Mouse (Mus musculus): ENCODE results near the gene Plet1. TPM values are rescaled to one million over a fixed set of nuclear protein-coding genes. Genes with fewer than 3 reads are reported as not detected.
A peak's percentile ranks its signal among the peaks of the same experiment; 100 is the strongest.

Gene Plet1
- polyA plus RNA-seq, 1 experiment from 2014 or later: not detected

DNA sequence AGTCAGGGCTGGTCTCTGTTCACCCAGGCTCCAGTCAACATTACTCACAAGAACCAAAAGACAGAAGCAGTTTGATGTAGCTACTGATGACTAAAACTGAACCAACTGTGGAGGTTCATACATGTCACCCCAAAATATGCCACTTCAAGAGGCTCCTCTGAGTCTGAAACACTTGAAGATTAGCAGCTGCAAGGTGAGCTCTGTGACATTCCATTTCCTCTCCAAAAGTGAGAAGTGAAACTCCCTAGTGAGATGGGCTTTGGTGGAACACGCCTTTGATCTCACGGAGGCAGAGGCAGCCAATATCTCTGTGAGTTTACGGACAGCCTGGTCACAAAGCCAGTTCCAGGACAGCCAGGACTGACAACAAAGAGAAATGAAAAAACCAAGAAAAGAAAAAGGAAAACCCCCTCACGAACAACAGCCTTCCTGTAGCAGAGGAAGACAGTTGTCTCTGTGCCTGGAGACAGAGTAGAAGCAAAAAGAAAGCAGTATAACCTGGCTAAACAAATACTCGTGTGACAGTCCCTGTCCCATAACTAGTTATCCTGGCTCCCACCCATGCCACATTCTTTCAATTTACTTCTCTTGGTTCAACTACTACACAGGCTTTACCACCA lies 53.6 kb downstream of the Plet1 start:
- Histone ChIP-seq H3K9me3 (no peaks in the 10 kb centered on the region), H3K27ac (replicated peaks) (no peak overlapping the region), H3K36me3 (no peaks in the 10 kb centered on the region), H3K9ac (replicated peaks) (no peak overlapping the region), H3K27me3 (no peaks in the 10 kb centered on the region), H3K4me1 (no peaks in the 10 kb centered on the region), H3K4me2 (replicated peaks) (no peak overlapping the region), H3K4me3 (no peak overlapping the region)
- 62% methylated on average over 5 of the region's 5 CpGs for WGBS
- no peak for ATAC-seq (replicated peaks)

GRCm38 (mm10) chr9:50548936-50549335 lies 54.6 kb downstream of the Plet1 start:
- no peaks in the 10 kb centered on the region for H3K27me3 ChIP-seq
- no peak overlapping the region for H3K9ac ChIP-seq (replicated peaks)
- H3K4me3 ChIP-seq: no peak overlapping the region
- H3K9me3 ChIP-seq: no peaks in the 10 kb centered on the region
- ATAC-seq (replicated peaks): no peak
- H3K4me1 ChIP-seq: peaks cover under 1% of the 10 kb centered on the region; the same call in 1 of the 2 replicates
- no peak overlapping the region for H3K4me2 ChIP-seq (replicated peaks)
- 82% methylated on average over 4 of the region's 4 CpGs for WGBS
- no peaks in the 10 kb centered on the region for H3K36me3 ChIP-seq
- H3K27ac ChIP-seq (replicated peaks): no peak overlapping the region

DNA sequence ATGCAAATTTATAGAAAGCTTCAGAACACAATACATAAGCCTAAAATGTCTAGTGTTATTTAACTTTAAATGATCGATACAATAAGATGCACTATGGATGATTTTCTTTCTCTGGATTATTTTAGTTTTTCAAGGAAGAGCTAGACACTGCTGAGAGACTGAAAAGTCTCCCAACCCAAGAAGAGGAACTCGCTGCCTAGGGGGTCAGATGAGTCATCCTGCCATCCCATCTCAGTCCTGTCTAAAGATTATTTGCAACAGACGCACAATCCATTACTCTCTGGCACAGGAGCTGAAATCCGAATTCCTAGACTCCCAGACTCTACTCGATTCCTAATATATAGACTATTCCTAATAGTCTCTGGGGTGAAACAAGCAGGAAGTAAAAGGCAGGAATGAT lies 57.9 kb downstream of the Plet1 start:
- no peak overlapping the region for H3K27ac ChIP-seq (replicated peaks)
- H3K4me3 ChIP-seq: no peak overlapping the region
- H3K4me1 ChIP-seq: peaks cover 14% of the 10 kb centered on the region
- no peak overlapping the region for H3K4me2 ChIP-seq (replicated peaks)
- WGBS: 91% methylated on average over 5 of the region's 5 CpGs
- H3K9ac ChIP-seq (replicated peaks): no peak overlapping the region
- no peaks in the 10 kb centered on the region for H3K36me3 ChIP-seq
- no peaks in the 10 kb centered on the region for H3K27me3 ChIP-seq
- ATAC-seq (replicated peaks): no peak
- no peaks in the 10 kb centered on the region for H3K9me3 ChIP-seq

DNA sequence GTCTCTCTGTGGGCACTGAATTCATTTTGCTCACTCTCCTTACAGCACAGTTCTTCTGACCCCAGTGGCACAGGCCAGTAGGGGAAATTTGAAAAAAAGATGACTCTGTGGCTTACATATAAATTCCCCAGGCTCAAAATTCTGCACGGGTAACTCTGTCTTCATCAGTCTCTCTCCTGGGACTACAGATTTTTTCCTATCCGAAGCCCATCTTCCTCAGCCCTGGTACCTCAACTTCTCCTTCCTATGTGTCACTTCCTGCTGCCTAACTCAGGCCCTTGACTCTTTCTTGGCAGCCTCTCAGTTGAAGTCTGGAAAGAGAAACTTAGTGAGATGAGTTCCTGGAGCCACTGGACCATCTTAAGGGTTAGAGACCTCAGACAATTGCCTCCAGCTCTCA lies 59.2 kb downstream of the Plet1 start:
- Histone ChIP-seq H3K4me3 (no peak overlapping the region), H3K9ac (replicated peaks) (no peak overlapping the region), H3K4me2 (replicated peaks) (no peak overlapping the region), H3K27me3 (no peaks in the 10 kb centered on the region), H3K36me3 (no peaks in the 10 kb centered on the region), H3K4me1 (peaks cover 14% of the 10 kb centered on the region), H3K27ac (replicated peaks) (no peak overlapping the region), H3K9me3 (no peaks in the 10 kb centered on the region)
- 92% methylated on average over 2 of the region's 2 CpGs for WGBS
- ATAC-seq (replicated peaks): no peak

DNA sequence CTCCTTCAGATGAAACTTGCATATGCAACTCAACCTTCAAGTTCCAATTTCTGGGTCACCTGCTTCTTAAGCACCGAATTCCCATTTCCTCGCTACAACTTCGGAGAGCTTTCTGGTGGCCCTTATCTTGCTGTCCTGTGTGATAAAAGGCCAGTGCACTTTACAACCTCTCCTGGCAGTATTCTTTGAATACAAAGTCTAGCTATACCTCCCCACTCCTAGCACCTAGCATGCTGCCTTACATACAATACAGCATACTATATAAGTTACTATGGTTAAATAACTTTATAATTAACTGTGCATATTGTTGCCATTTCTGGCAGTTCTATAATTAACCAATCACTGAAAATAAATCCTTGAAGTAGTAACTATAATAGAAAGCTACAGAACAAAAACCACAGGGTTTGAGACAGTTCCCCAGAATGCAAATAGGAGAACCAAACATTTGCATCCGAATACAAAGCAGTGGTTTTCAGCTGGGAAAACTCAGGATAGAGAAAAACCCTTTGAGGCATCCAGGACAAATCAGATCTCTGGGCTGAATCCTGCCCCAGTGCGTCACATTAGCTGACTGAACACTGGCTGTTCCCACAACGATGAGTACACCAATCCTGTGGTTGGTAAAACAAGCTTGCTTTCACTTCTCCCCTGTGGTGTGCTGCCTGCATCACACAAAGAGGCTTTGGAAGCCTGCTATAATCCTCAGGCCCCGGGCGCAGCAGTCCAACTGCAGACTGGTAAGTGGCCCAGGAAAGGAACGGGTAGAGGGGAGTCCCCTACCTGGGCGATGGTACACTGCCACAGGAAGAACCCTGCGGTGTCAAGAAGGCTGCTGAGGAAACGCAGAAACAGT lies 60.1 kb downstream of the Plet1 start, which contains the start of gene Il18:
Gene Il18 (plus strand): TSS at position 587 of the 853 bp plus-strand sequence.
- peak; percentile 95 for ATAC-seq (replicated peaks)
- peak within 1 kb of the TSS; percentile 83 for H3K27ac ChIP-seq (replicated peaks)
- peak within 1 kb of the TSS; percentile 43 for H3K4me2 ChIP-seq (replicated peaks)
- peaks cover 14% of the 10 kb centered on the region for H3K4me1 ChIP-seq
- no peaks in the 10 kb centered on the region for H3K36me3 ChIP-seq
- no peaks in the 10 kb centered on the region for H3K9me3 ChIP-seq
- WGBS: 11% methylated on average over 12 of the region's 12 CpGs
- no peaks in the 10 kb centered on the region for H3K27me3 ChIP-seq
- H3K9ac ChIP-seq (replicated peaks): peak within 1 kb of the TSS; percentile 16; the same call in 1 of the 2 replicates
- peak within 1 kb of the TSS; percentile 29 for H3K4me3 ChIP-seq

DNA sequence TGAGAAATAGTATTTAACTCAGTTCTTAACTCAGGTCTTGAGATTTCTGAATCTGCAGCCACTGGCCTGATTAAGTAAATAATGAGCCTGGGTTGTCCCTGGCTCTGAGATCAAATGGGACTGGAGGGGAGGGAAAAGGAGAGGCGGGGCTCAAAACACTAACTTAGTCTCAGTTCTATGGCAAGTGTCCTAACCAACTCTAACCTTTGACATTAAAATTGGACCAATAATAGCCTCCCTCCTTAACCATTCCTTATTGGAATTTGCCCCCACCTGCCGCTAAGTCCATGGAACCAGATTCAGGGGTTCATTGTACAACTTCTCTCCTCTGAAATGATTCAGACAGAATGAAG lies 60.7 kb downstream of the Plet1 start, which contains the start of gene Bco2:
Gene Bco2 (minus strand): TSS at position 88 of the 353 bp plus-strand sequence.
- 0% methylated on average over 2 of the region's 2 CpGs for WGBS
- 0 out of 2 replicates have a peak, but pooled peaks have one; percentile 26 for ATAC-seq (replicated peaks)
- Histone ChIP-seq H3K9me3 (no peaks in the 10 kb centered on the region), H3K36me3 (no peaks in the 10 kb centered on the region), H3K9ac (replicated peaks) (peak within 1 kb of the TSS; percentile 16; the same call in 1 of the 2 replicates), H3K27ac (replicated peaks) (peak within 1 kb of the TSS; percentile 83), H3K4me2 (replicated peaks) (peak within 1 kb of the TSS; percentile 43), H3K4me1 (peaks cover 14% of the 10 kb centered on the region), H3K27me3 (no peaks in the 10 kb centered on the region), H3K4me3 (peak within 1 kb of the TSS; percentile 29)

Other genes with a start within 250 kb of the Plet1 start
- 108 and 113 TPM in 2 replicates for gene Rpl10-ps3, start 149.6 kb upstream of the Plet1 start, polyA plus RNA-seq (2015; fragmentation: Nextera tagmentation; extraction: Ambion mirVana)
- 89.4 and 93.4 TPM in 2 replicates for gene Pts, start 34.2 kb downstream of the Plet1 start, polyA plus RNA-seq (2015; fragmentation: Nextera tagmentation; extraction: Ambion mirVana)
- gene Il18, start 60.3 kb downstream of the Plet1 start, polyA plus RNA-seq (2015; fragmentation: Nextera tagmentation; extraction: Ambion mirVana): 12.6 and 16.5 TPM in 2 replicates
- 0.36 and 0.43 TPM in 2 replicates for gene Bco2, start 60.7 kb downstream of the Plet1 start, polyA plus RNA-seq (2015; fragmentation: Nextera tagmentation; extraction: Ambion mirVana)
- gene Tex12, start 66.8 kb downstream of the Plet1 start, polyA plus RNA-seq (2015; fragmentation: Nextera tagmentation; extraction: Ambion mirVana): 0.19 and 0.31 TPM in 2 replicates
- 197 and 209 TPM in 2 replicates for gene Sdhd, start 109.3 kb downstream of the Plet1 start, polyA plus RNA-seq (2015; fragmentation: Nextera tagmentation; extraction: Ambion mirVana)
- 328 and 352 TPM in 2 replicates for gene Timm8b, start 109.4 kb downstream of the Plet1 start, polyA plus RNA-seq (2015; fragmentation: Nextera tagmentation; extraction: Ambion mirVana)
- gene Pih1d2, start 122.8 kb downstream of the Plet1 start, polyA plus RNA-seq (2015; fragmentation: Nextera tagmentation; extraction: Ambion mirVana): 3.6 and 5.8 TPM in 2 replicates
- gene Nkapd1, start 122.9 kb downstream of the Plet1 start, polyA plus RNA-seq (2015; fragmentation: Nextera tagmentation; extraction: Ambion mirVana): 22.8 and 23.3 TPM in 2 replicates
- gene Dlat, start 165.3 kb downstream of the Plet1 start, polyA plus RNA-seq (2015; fragmentation: Nextera tagmentation; extraction: Ambion mirVana): 41.4 and 43.9 TPM in 2 replicates
- 24.7 and 26.9 TPM in 2 replicates for gene Dixdc1, start 245.0 kb downstream of the Plet1 start, polyA plus RNA-seq (2015; fragmentation: Nextera tagmentation; extraction: Ambion mirVana)